Mouse (Mus musculus) right cerebral cortex, adult 2 months (tissue): ENCODE data around the gene Afap1l2.

Experiments
- DNase-seq, 2 experiments: peaks; one replicate each; pipeline ENCODE4 v3.0.0; 2021 to 2022; ENCODE audit warnings: low spot score in 2 of 2

Gene Afap1l2

DNA sequence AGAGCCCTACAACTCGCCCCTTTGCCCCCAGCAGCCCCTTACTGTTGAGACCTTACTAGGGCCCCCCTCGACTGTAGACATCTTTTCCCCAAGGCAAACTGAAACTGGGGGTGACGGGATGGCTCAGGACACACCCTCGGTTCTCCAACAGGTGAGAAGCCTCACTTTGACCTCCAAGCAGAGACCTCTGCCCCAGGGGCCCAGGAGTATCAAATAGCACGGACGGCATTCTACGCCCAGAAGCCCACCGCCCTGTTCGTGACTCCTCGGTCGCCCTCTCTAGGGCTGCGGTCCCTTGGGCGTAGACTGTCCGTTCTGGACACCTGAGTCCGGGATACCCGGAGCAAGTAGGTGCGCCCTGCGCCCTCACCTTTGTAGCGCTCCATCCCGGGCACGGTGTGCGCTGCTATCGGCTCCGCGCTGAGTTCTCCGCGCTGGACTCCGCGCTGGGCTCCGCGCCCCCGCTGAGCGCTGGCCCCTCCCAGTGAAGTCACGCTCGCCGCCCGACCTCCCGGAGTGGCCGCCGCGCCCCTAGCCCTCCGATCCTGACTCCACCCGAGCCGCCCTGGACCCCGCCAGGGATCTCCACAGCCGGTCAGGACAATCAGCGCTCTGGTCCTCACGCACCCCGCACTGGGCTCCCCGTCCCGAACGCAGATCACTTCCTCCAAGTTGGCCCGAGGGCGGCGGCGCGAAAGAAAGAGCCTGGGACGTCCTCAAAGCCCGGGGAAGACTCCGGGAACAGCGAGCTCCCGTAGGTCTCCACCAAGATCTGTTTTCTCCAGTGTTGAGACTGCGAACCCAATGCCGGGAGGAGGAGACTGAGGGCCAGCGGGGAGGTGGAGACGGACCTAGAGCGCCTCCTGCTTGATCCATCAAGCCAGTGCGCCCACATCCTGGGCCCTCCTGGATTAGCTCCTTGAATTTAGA, at the start of gene Afap1l2:
Afap1l2 (minus strand) TSS at position 448 of the 930 bp plus-strand sequence.
- DNase-seq: peak; percentile 27 to 42

DNA sequence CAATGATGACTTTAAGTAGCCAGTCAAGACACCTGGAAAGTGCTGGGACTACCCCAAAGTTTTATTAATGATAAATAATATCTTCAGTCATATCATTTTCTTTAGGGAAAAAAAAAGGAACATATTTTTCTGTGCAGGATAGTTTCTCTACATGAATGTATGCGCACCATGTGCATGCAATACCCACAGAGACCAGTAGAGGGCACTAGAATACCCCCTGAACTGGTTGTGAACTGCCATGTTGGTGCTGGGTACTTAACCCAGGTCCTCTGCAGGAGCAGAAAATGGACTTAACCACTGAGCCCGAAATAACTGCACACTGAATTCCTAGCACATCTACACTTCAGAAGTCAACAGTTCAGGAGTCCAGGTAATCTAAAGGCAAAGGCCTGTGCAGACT, 49.5 kb upstream of the Afap1l2 start:
- DNase-seq: no peak

DNA sequence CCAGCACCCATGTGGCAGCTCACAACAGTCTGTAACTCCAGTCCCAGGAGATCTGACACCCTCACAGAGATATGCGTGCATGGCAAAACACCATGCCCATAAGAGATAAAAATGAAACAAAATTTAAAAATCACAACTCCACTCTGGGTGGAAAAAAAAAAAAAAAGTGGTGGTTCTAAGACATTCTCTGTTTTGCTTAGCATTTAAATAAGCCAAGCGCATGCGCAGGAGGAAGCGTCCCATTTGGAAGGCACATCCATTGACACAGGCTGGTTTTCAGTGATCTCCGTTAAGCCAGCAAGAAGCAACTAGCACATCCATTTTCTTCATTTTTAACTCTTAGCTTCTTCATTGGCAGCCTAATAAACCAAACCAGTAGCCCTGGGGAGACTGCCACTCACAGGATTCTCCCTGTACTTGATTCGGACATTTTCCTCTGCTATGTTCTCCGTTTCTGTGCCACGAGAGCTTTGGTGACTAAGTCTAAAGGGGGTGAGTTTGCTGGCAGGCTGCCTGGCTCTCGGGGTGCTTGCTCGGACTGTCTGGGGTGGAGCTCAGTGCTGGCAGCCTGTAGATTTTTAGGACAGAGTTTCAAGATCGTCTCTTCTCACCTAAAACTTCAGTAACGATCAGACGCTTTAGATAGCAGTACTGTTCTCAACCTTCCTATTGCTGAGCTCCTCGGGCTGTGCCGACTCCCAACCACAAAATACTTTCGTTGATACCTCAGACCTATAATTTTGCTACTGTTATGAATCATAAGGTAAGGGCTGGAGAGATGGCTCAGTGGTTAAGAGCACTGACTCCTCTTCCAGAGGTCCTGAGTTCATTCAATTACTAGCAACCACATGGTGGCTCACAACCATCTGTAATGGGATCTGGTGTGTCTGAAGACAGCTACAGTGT, 47.4 kb upstream of the Afap1l2 start:
- DNase-seq: peak; percentile 46 to 54

DNA sequence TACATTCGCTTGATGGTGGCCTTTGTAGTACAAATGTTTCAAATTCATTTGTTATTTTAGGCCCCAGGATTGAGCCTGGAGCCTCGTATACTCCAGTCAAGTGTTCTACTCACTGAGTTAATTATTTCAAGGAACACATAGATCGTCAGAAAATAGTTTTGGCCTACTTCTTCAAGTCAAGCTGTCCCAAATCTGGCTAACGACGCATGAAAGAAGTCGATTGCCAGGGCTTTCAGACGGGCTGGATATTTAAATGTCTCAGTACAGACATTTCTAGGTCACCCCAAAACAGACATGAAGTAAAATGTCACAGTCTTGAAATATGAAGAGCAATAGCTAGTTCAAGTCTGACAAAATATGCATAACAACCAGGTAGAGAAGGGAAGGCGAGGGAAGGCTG, 44.9 kb upstream of the Afap1l2 start:
- DNase-seq: no peak

DNA sequence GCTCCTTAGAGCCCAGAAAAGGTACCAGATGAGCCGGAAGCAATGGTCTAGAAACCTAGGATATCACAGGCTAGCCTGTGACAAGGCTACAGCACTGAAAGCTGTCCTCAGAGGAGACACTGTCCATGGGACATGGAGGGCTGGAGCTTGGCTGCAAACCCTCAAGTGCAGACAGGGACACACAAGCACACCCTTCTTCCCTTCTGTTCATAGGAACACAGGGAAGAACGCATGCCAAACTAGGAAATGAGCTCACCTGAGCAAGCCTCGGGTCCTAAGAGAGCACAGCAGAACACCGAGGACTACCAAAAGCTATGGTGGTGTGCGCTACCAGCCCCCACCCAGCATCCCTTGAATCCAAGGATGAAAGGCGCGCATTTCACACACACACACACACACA, 44.0 kb upstream of the Afap1l2 start:
- DNase-seq: no peak

DNA sequence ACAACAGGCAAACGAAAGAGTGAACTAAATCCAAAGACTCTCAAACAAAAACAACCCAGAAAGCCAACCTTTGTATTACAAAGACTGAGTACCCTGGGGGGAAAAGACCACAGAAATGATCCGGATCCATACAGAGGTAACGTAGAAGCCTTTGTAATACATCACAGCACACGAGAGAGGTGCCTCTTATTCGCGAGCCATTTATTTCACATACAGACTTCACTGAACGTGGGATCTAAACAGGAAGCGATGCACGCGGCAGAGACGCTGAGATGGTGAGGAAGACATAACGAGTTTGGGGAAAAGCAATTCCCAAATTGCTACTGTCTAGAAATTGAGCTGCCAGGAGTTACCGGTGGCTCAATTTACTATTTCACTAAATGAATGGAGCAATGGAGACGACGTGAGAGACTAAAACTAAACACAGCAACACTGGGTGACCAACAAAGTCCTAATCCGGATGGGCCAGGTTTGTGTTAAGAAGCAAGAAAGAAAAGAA, 41.6 kb upstream of the Afap1l2 start:
- no peak for DNase-seq

DNA sequence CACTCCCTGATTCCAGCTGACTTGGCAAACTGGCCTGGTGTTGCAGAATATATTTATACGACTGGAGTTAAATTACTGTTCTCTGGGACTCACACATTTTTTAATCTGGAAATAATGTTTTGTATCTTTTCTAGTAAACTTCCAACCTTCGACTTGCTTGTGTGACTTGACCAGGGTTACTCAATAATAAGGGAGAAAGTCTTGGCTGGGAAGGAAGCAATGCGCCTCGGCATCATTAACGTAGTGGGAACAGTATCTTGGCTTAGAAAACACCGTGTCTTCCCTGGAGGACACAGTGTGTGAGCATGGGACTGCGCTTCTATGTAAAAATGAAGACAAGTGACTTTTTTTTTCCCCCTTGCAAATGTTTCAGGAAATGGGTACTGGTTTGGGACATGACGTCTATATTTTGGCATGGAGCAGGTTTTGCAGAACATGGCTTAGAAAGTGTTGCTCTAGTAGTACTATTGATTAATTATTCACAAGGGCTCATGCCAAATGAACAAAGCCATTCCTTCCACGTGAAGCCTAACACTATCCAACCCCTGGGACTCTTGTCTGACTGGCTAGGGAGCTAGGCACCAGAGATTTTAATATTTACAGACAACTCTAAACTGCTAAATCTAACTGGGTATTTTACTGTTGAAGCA, 39.8 kb upstream of the Afap1l2 start:
- no peak for DNase-seq

DNA sequence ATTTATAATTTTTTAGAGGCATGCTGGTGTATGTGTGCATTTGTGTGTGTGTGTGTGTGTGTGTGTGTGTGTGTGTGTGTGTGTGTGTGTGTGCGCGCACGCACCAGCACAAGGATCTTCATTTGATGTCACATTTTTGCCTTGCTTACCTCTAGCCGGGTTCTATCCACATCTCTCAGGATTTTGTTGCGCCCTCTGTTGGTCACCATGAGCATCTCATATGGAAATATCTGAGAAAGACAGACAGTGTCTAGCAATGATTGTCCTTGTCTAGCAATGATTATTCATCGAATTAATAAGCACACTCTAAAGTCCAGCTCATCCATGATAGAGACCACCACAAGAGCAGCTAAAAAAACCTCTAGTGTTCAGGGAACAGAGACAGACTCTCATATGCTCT, 31.2 kb upstream of the Afap1l2 start:
- peak in 1 of 2 experiments; percentile 25 for DNase-seq

DNA sequence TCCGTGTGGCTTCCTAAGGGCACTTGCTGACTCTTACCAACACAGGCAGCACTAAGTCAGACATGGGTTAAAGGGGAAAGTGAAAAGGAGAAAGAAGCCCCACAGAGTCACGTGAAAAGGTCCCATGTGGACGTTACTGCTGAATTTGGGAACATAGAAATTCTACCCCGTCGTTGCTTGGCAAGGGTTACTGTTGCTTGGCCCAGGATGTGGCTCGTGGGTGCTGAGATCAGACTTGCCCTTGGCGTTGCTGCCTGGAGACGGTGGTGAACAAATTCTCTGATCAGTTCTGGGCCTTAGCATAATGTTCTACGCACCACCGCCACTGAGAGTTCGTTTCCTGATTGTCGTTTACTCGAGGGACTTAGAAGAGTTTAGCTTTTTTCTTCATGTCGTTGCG, 28.8 kb upstream of the Afap1l2 start:
- DNase-seq: no peak

DNA sequence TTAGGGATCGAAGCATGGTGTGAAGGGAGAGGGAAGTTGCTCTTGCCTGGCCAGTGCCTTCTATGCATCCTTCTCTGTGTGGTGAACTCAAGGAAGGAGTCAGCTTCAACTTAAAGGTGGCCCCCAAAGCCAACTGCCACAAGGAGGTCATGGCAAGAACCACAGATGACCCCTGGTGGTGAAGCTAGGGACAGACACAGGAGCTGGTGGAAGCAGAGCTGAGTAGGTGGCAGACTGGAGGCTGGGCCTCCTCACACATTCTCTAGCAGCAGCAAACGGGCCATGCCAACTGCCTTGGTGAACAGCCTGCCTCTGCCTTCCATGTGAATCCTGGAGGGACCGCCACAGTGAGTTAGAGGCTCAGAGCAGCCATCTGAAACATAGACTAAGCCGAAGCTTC, 23.6 kb upstream of the Afap1l2 start:
- DNase-seq: peak; percentile 57 to 61

DNA sequence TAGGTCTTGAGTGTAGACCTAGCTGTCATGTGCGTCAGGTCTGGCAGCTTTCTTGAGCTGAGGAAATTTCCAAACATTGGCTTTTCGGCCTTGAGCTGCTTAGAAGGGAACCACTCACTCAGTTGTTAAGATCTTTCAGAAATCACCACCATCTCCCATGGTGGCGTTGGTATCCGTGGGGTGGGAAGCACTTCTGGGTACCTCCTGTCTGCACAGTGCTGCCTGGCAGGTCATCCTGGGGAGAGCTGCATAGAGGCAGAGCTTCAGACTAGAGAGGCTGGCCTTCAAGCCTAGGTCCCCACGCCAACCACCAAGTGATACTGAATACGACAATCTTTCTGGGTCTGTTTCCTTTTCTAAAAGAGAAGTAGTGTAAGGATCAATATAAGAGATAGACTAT, 21.4 kb upstream of the Afap1l2 start:
- no peak for DNase-seq

DNA sequence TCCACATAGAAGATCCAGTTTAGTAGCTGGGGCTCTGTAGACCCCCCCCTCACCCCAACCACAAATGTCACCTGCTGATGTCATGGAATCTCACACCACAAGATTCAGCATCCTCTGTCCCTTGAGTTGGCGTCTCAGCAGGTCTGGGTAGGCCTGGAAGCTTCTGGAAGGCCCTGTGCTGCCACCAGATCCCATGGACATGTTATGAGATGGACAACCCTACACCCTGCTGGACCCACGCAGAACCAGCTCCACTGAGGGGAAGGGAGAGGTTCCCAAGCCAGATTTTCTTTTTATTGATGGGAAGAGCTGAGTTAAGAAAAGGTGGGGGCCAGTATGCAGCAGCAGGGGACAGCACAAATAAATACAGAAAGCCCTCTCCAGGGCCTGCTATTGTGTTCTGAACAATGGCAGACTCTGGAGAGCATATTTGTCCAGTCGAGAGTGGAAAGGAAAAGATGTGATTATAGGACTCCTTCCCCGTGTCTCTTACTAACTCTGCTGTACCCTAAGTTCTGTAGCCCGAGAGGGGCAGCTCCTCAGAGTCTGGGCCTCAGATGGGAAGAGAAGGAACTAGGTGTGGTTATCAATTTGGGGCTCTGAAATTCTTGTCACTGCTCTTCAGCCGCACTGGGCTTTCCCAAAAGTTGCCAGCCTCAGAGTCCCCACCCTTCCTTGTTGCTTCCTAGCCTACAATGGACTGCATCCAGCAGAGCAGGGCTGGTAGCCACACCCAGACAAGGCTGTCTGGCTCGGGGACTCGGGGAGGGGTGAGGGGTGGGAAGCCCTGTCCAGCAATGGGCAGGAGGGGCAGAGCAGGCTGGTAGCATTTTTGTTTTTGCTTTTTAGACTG, 20.5 kb upstream of the Afap1l2 start:
- no peak for DNase-seq

DNA sequence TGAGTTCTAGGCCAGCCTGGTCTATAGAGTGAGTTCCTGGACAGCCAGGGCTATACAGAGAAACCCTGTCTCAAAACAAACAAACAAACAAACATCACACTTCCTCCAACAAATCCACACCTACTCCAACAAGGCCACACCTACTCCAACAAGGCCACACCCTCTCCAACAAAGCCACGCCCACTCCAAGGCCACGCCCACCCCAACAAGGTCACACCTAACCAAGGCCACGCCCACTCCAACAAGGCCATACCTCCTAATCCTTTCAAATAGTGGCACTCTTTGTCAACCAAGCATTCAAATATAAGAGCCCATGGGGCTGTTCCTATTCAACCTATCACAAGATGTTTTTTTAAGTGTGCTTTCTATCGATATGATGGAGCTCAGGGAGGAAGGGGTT, 18.5 kb upstream of the Afap1l2 start:
- no peak for DNase-seq

DNA sequence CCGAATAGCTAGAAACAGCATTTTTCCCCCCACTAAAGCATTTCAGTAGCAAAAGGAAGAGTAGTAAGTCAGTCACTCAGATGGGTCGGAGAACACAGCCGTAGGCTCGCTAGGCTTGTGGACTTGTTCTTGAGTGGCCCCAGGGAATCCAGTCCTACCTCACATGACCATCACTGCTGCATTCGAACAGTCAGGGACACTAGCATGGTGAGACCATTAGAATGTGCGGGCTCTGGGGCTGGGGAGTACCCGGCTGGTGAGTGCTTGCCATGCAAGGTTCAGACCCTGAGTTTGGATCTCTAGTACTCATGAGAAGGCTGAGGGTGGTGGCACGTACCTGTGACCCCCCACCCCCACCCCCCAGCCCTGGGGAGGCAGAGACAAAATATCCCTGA, 9.8 kb upstream of the Afap1l2 start:
- DNase-seq: no peak

DNA sequence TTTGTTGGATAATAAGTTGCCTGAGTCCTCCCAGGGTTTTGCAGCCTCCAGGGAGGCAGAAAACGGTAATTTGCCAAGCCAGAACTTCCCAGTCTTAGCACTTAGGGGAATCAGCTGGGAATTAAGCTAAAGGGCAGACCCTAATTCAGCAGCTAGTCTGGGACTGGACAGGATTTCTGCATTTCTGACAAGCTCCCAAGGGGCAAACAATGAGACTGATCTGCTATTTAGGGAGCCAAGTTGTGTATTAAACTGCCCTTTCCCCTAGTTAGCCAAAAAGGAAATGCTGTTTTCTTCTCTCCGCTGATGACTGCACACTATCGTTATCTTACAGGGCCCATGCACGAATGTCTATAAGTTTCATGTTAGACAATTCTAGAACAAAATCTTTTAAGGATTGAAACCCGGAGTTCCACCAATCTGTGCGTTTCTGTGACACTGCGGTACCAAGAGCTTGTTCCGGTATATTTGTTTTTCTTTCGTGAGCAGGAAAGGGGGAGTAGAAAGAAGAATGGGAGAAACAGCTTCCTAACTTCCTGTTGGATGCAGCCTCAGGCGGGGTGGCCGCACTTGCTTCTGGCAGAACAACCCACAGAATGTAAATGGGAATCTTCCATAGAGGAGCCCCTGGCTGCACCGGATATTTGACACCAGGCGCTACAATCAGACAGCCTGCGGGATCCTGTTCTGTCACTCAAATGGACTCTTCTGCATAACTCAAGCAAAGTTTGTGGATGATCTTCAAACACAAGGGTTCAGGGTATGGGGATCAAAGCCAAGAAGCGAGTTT, 9.2 kb upstream of the Afap1l2 start:
- no peak for DNase-seq

DNA sequence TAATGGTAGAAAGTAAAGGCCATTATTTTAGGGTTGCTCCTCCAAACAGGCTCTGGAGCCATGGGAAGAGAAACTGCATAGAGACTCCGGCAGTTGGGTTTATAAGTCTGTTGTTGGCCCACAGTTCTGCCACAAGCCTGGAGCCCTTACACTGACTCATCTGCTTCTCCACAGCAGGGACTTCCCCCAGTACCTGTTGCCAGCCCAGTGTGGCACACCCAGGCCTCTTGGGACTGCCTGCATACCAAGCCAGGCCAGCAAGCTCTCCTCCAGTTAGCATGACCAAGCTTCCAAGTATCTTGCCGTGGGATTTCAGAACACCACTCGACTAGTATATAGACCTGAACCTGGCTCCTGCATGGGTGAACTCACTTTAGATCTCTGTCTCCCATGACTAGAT, 6.8 kb upstream of the Afap1l2 start:
- no peak for DNase-seq

DNA sequence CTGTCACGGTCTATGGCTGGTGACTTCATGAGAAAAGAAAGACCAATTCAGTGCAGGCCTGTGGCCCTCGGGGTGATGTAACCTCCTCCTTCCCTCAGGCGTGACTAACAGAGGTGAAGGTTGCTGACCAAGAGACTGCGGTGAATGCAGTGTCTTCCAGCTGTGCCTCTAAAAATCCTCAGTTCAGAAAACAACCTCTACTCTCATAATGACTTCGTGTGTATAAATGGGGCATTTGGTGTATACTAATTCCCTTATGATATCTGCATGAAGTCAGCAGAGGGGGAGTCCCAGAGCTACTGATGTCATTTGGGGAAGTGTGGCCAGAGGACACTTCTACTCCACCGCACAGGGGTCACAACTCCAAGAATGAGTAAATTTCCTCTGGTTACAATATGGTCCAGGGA, 5.2 kb upstream of the Afap1l2 start:
- no peak for DNase-seq

DNA sequence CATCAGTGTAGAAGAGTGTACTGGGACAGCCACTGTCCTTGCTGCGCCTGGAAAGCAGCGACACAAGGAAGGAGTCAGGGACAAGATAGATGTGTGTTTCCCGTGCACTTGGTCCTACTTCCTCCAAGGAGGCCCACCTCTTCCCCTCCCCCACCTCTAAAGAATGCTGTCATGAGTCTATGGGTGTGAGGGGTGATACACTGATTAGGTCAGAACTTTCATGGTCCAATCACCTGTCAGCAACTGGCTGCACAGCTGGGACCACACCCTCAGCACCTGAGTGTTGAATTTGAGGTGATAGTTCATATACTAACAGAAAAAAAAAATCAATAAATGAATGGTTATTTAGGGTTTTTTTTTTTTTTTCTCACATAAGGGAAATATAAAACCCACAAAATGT, 4.0 kb upstream of the Afap1l2 start:
- DNase-seq: no peak

DNA sequence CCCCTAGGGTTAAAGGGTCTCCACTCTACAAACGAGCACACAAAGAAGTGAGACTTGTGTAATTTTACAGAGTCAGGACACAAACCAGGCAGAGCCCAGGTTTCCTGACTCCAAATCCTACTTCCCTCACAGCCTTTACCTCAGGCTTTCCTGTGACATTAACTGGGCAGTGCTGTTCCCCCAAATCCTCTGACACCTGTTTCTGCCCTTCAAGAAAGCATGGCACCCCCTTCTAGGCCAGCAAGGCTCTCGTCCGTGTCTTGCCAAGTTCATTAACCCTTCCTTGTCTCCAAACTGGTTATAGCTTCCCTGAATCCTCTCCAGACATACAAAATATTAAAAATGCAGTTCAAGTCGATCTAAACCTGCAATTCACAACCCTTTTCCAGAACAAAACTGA, 2.0 kb upstream of the Afap1l2 start:
- DNase-seq: no peak

DNA sequence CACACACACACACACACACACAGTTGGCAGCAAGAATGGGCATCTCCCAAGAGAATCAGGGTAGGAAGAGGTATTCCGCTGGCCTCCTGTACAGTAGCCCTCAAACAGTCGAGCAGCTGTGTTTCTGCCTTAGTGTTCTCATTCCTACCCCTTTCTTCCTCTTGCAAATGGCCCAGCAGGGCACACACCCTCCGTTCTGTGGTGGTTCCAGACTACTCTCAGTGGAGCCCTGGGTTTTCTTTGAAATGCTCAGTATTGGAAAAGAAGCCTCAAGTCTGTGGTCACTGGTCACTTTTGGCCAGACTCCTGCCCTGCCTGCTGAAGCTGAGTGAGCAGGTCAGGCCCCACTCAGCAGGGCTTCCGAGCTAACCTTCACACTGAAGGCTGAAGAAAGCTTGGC, 1.6 kb upstream of the Afap1l2 start:
- DNase-seq: no peak
